Mouse (Mus musculus) liver, postnatal 0 days (tissue): ENCODE results near the gene Habp4.

Experiments
- CTCF ChIP-seq: sonication (generic); IDR thresholded peaks from 2 replicates; pipeline ENCODE4 v1.5.1; 2016; ENCODE audit warnings: antibody characterized with exemption, low read depth
- EP300 ChIP-seq: IDR thresholded peaks from 2 replicates; pipeline ENCODE4 v1.6.1; 2016; ENCODE audit warnings: antibody characterized with exemption, low read depth, mild to moderate bottlenecking

DNA sequence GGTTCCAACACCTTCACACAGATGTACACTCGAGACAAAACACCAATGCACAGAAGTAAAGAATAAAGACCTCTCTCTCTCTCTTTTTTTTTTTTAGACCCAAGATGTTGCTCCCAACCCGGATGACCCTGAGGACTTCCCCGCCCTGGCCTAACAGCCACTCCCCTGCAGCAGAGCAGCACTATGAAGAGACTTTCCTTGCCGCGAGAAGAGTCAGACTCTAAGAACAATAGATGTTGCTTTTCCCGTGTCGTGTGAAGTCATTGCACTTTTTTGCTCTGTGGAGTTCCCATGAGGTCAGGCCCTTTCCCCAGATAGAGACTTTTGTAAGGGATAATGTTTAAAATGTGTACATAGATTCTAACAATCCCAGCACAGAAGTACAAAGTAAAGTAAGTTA, 23.6 kb downstream of the Habp4 start:
- TF ChIP-seq CTCF (no peak), EP300 (no peak)
